Comparison of ENCODE assay signal across 11 mouse cellular contexts in genomic region chr3:133623201-133623744, GRCm38 (mm10).
DNase-seq lines count a peak whose midpoint lies in the region; ATAC-seq lines count a peak whose summit lies in the region.
"Had no signal": no experiment of that assay in that cellular context is flagged by ENCODE, and none has a peak within 500 bp of the region (broad histone marks: within the 10 kb centered on the region; RNA-seq: fewer than 3 reads in every experiment).

No protein-coding gene starts in this region.

- H3K27ac ChIP-seq in heart, embryonic 10.5 days, result no peak overlapping the region
- H3K27ac ChIP-seq in midbrain, embryonic 13.5 days, result 0 out of 2 replicates have a peak overlapping the region, but pooled peaks have one; percentile 20
- no peak overlapping the region for H3K27ac ChIP-seq in midbrain, embryonic 10.5 days (replicated peaks)
- H3K27ac ChIP-seq: embryonic facial prominence, embryonic 13.5 days had no signal

- ATAC-seq in midbrain, embryonic 13.5 days, result peak; percentile 40; the same call in 1 of the 2 replicates
- peak; percentile 51 for ATAC-seq in inflammation-experienced regulatory T-cells, adult 6 months

- 0 out of 2 replicates have a peak, but pooled peaks cover 7% of the 10 kb centered on the region for H3K4me1 ChIP-seq in heart, embryonic 10.5 days
- H3K4me1 ChIP-seq in midbrain, embryonic 13.5 days (replicated peaks), result no peaks in the 10 kb centered on the region
- H3K4me1 ChIP-seq in midbrain, embryonic 10.5 days, result no peaks in the 10 kb centered on the region
- H3K4me1 ChIP-seq: embryonic facial prominence, embryonic 13.5 days had no signal

- H3K9me3 ChIP-seq in heart, embryonic 10.5 days, result no peaks in the 10 kb centered on the region
- H3K9me3 ChIP-seq in midbrain, embryonic 13.5 days, result no peaks in the 10 kb centered on the region
- no peaks in the 10 kb centered on the region for H3K9me3 ChIP-seq in midbrain, embryonic 10.5 days (replicated peaks)
- H3K9me3 ChIP-seq: embryonic facial prominence, embryonic 13.5 days had no signal

- no peaks in the 10 kb centered on the region for H3K36me3 ChIP-seq in heart, embryonic 10.5 days
- no peaks in the 10 kb centered on the region for H3K36me3 ChIP-seq in midbrain, embryonic 13.5 days
- H3K36me3 ChIP-seq in midbrain, embryonic 10.5 days, result no peaks in the 10 kb centered on the region
- H3K36me3 ChIP-seq in splenic B cell, adult 2 months (ENCODE audit: control insufficient read depth, insufficient read depth, low read length, poor library complexity, severe bottlenecking), result no peaks in the 10 kb centered on the region
- H3K36me3 ChIP-seq: embryonic facial prominence, embryonic 13.5 days had no signal

- no peak overlapping the region for H3K9ac ChIP-seq in midbrain, embryonic 13.5 days (replicated peaks)
- H3K9ac ChIP-seq: embryonic facial prominence, embryonic 13.5 days had no signal

- H3K27me3 ChIP-seq in heart, embryonic 10.5 days (ENCODE audit: insufficient read depth, poor library complexity, severe bottlenecking), result no peaks in the 10 kb centered on the region
- H3K27me3 ChIP-seq in midbrain, embryonic 13.5 days, result no peaks in the 10 kb centered on the region
- no peaks in the 10 kb centered on the region for H3K27me3 ChIP-seq in midbrain, embryonic 10.5 days (ENCODE audit: low read depth, poor library complexity, severe bottlenecking)
- H3K27me3 ChIP-seq in splenic B cell, adult 2 months (ENCODE audit: control insufficient read depth, insufficient read depth, low read length, poor library complexity, severe bottlenecking), result no peaks in the 10 kb centered on the region
- H3K27me3 ChIP-seq: embryonic facial prominence, embryonic 13.5 days had no signal

- no peak overlapping the region for H3K4me3 ChIP-seq in heart, embryonic 10.5 days
- H3K4me3 ChIP-seq in midbrain, embryonic 13.5 days (replicated peaks), result no peak overlapping the region
- no peak overlapping the region for H3K4me3 ChIP-seq in midbrain, embryonic 10.5 days
- H3K4me3 ChIP-seq: embryonic facial prominence, embryonic 13.5 days had no signal

- 42% methylated on average over 9 of the region's 9 CpGs for WGBS in heart, embryonic 10.5 days
- 64% methylated on average over 9 of the region's 9 CpGs for WGBS in midbrain, embryonic 13.5 days
- 76% methylated on average over 9 of the region's 9 CpGs for WGBS in midbrain, embryonic 10.5 days

- no peak overlapping the region for H3K4me2 ChIP-seq in midbrain, embryonic 13.5 days (replicated peaks)
- H3K4me2 ChIP-seq: embryonic facial prominence, embryonic 13.5 days had no signal

- DNase-seq in heart, adult 8-10 months (ENCODE audit: low spot score), result peak; percentile 21
- DNase-seq in heart, embryonic 10.5 days (ENCODE audit: low spot score), result no peak
- no peak for DNase-seq in midbrain, embryonic 10.5 days (ENCODE audit: low spot score)
- peak; percentile 9 for DNase-seq in splenic B cell, adult 2 months (ENCODE audit: low read depth, low spot score)
- no peak for DNase-seq in embryo, embryonic 11 days
- no peak for DNase-seq in gastrocnemius, adult 8-10 months (ENCODE audit: low spot score in 2 of 2)
- DNase-seq: kidney, postnatal 4 days; midbrain, embryonic 14.5 days had no signal

Comparison
In these comparisons a context has a peak if more than half of its experiments do, and no peak if none do; other contexts are left out.
1. DNase-seq: peak in heart, adult 8-10 months (single experiment) and splenic B cell, adult 2 months (single experiment); none in heart, embryonic 10.5 days (single experiment), midbrain, embryonic 10.5 days (single experiment), embryo, embryonic 11 days (single experiment) and gastrocnemius, adult 8-10 months (0 of 2).